16 mouse cellular contexts compared by ENCODE assay signal in the genomic region with DNA sequence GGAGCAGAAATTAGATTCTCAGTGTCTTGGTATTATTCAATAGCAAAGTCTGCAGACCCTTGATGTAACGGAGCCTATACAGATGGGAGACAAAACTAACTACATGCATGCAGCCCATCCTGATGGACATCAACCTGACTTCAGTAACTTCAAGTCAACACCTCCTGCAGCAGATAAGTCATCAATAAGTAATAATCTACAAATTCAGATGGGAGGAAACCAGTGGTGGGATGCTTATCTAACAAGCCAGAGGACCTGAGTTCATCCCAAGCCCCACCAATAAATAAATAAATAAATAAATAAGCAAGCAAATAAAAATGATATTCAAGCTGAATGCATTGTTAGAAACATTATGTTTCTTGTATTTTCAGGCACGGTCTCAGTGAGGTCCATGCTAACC.
"Had no signal": no experiment of that assay in that cellular context is flagged by ENCODE, and none has a peak within 500 bp of the region (broad histone marks: within the 10 kb centered on the region; RNA-seq: fewer than 3 reads in every experiment).

No protein-coding gene starts in this region.

- DNase-seq: kidney, adult 2 months; kidney, postnatal 25 days; layer of hippocampus, adult 9-11 months; lung, adult 18-20 months; lung, postnatal 10 days; lung, postnatal 36 days; midbrain, embryonic 14.5 days; thymus, adult 2 months; thymus, postnatal 14 days; thymus, postnatal 4 days had no signal

- ATAC-seq: intestine, postnatal 0 days had no signal

- H3K27ac ChIP-seq: kidney, postnatal 0 days; layer of hippocampus, adult 2 months; lung, embryonic 15.5 days; stomach, postnatal 0 days had no signal

- H3K36me3 ChIP-seq: lung, embryonic 15.5 days had no signal

- H3K4me3 ChIP-seq: layer of hippocampus, adult 2 months; lung, embryonic 15.5 days had no signal

- H3K9ac ChIP-seq: lung, embryonic 15.5 days had no signal

- H3K27me3 ChIP-seq: lung, embryonic 15.5 days had no signal

- H3K9me3 ChIP-seq: lung, embryonic 15.5 days had no signal

- H3K4me2 ChIP-seq: lung, embryonic 15.5 days; midbrain, embryonic 11.5 days had no signal
